36 mouse cellular contexts compared by ENCODE assay signal in the genomic region with DNA sequence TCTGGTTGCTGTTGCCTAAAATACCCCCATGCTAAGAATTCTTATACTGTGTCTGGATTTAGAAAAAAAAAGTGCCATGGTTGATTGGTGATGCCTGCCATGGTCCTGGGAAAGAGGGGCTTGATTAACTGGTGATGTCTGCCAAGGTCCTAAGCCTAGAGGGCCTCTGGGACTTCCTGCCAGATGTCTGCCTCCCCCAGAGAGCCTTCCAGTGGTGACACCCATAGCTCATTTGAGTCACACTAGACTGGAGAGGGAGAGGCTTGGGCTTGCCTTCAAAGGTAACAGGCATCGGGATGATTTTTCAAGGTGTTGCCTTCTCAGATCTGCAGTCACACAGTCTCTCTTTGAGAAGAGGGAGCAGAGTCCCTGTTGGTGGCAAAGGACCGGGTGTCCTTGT. TPM values are rescaled to one million over a fixed set of nuclear protein-coding genes. Genes with fewer than 3 reads are reported as not detected.
"Had no signal": no experiment of that assay in that cellular context is flagged by ENCODE, and none has a peak within 500 bp of the region (broad histone marks: within the 10 kb centered on the region; RNA-seq: fewer than 3 reads in every experiment).

No protein-coding gene starts in this region.

- ATAC-seq: hindbrain, postnatal 0 days; intestine, embryonic 16.5 days; liver, embryonic 12.5 days had no signal

- H3K27ac ChIP-seq: gastrocnemius, adult 2 months; heart, embryonic 10.5 days; hindbrain, embryonic 13.5 days; hindbrain, embryonic 15.5 days; hindbrain, postnatal 0 days; limb, embryonic 13.5 days; limb, embryonic 15.5 days; liver, embryonic 12.5 days; liver, embryonic 14.5 days had no signal

- H3K4me2 ChIP-seq: heart, embryonic 12.5 days; hindbrain, embryonic 13.5 days; hindbrain, embryonic 15.5 days; limb, embryonic 13.5 days; limb, embryonic 15.5 days; liver, embryonic 12.5 days had no signal

- H3K9me3 ChIP-seq: heart, embryonic 10.5 days; heart, embryonic 12.5 days; hindbrain, embryonic 13.5 days; hindbrain, embryonic 15.5 days; limb, embryonic 13.5 days; limb, embryonic 15.5 days; liver, embryonic 12.5 days had no signal

- H3K36me3 ChIP-seq: heart, embryonic 10.5 days; heart, embryonic 12.5 days; hindbrain, embryonic 15.5 days; limb, embryonic 13.5 days; limb, embryonic 15.5 days; liver, embryonic 12.5 days had no signal

- DNase-seq: gastrocnemius, adult 2 months; gastrocnemius, postnatal 10 days; gastrocnemius, postnatal 25 days; heart, adult 18-20 months; heart, postnatal 14 days; heart, postnatal 36 days; kidney, adult 18-20 months; kidney, adult 8-10 months; kidney, postnatal 25 days; layer of hippocampus, adult 9-11 months; layer of hippocampus, postnatal 36 days; left cerebral cortex, postnatal 4 days had no signal

- H3K4me3 ChIP-seq: gastrocnemius, adult 2 months; heart, embryonic 10.5 days; heart, embryonic 12.5 days; hindbrain, embryonic 13.5 days; hindbrain, embryonic 15.5 days; limb, embryonic 13.5 days; limb, embryonic 15.5 days; liver, embryonic 12.5 days had no signal

- H3K27me3 ChIP-seq: hindbrain, embryonic 13.5 days; hindbrain, embryonic 15.5 days; liver, embryonic 12.5 days had no signal

- H3K4me1 ChIP-seq: liver, embryonic 12.5 days had no signal

- H3K9ac ChIP-seq: heart, embryonic 12.5 days; hindbrain, embryonic 13.5 days; hindbrain, embryonic 15.5 days; limb, embryonic 13.5 days; limb, embryonic 15.5 days; liver, embryonic 12.5 days; liver, embryonic 14.5 days had no signal

RNA-seq across cellular contexts. Expression of gene Rims4, which starts 23.3 kb away (rescaled TPM):
- total RNA-seq: granulocyte monocyte progenitor cell, adult 5-6 weeks; hematopoietic stem cell, adult 5-6 weeks had no signal

RNA-seq across cellular contexts. Expression of gene Kcnk15, which starts 41.7 kb away (rescaled TPM):
- total RNA-seq: gastrocnemius, adult 2 months; gastrocnemius, postnatal 10 days; gastrocnemius, postnatal 25 days; gastrocnemius, postnatal 4 days; granulocyte monocyte progenitor cell, adult 5-6 weeks; heart, adult 18-20 months; heart, adult 8-10 months; heart, postnatal 14 days; heart, postnatal 36 days; hematopoietic stem cell, adult 5-6 weeks; layer of hippocampus, adult 8-10 months; layer of hippocampus, postnatal 36 days; left cerebral cortex, postnatal 10 days; left cerebral cortex, postnatal 4 days; liver, adult 2 months had no signal
- polyA plus RNA-seq: heart, embryonic 10.5 days; heart, embryonic 12.5 days; heart, embryonic 14.5 days; heart, embryonic 16.5 days; hindbrain, embryonic 11.5 days; hindbrain, embryonic 13.5 days; intestine, embryonic 14.5 days; intestine, embryonic 16.5 days; large intestine, adult 2 months; limb, embryonic 11.5 days; limb, embryonic 13.5 days; limb, embryonic 15.5 days; liver, adult 2 months; liver, embryonic 12.5 days; liver, embryonic 14.5 days; liver, embryonic 16.5 days had no signal
